Mouse (Mus musculus) gastrocnemius, postnatal 25 days (tissue): ENCODE measurements around the gene Prickle1. TPM values are rescaled to one million over a fixed set of nuclear protein-coding genes. Genes with fewer than 3 reads are reported as not detected.

Experiments used
- DNase-seq: peaks from one replicate; pipeline ENCODE4 v3.0.0; 2022
- total RNA-seq, 2 experiments: library from RNA; stranded (reverse); gene quantifications; 1 replicate in 1 of 2; 2 replicates in 1 of 2; pipeline ENCODE4 v1.2.3; 2021

Gene Prickle1
- total RNA-seq, 2 experiments from 2014 or later, result 4.1 to 4.3 TPM

DNA sequence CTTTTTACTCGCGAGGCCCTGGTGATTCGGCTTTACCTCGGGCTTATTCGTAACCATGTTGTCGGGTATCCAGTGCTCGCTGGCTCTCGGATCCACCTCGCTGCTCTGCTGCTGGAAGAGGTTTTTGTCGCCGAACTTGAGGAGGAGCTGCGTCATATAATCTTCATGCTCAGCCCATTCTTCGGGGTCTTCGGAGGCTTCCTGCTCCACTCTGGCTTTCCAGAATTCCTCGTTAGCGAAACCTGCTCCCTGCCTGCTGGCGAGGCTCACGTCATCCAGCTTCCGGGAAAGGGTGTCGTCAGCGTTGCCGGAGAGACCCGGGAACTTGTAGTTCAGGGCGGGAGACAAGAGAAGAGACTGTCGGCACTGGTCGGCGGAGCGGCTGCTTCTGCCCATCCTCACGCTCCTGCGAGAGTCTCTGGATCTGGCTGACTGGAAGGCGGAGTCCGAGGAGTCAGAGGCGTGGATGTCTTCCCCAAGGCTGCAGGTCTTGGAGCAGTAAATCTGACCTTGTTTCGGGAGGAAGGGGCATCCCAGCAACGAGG is 92.4 kb downstream of the Prickle1 start:
- no peak for DNase-seq

DNA sequence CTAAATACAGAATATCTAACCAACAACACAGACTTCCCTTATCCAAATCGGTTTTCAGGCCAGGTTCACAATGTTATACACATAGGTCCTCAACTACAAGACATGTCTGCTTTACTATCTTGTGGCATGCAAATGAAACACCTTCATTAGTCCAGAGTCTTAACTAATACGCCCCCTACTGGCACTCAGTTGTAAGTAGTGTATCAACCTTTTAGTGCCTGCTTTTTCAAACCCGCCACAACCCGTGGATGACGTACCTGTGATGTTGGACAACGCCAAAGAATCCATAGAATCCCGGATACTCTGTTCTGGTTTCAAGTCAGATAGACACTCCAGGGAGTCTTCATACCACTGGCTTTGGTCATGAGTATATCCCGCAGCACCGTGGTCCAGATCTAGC is 93.0 kb downstream of the Prickle1 start:
- DNase-seq, result no peak

DNA sequence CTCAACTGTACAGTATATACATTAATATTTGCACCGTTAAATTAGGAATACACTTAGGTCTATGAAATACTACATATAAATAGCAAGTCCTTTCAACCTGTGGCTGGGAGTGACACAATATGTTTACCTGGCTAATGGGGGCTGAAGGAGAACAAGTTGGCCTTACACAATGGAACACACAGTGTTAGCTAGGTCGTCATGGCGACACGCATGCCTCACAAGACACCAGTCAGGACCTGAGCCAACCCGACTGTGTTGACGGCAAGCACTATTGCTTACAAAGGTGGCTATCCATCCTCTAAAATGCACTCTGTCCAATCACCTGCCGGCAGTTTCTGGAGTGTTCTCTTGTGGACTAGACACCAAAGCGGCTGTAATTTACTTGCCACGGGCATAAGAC is 95.8 kb downstream of the Prickle1 start:
- DNase-seq, result no peak

DNA sequence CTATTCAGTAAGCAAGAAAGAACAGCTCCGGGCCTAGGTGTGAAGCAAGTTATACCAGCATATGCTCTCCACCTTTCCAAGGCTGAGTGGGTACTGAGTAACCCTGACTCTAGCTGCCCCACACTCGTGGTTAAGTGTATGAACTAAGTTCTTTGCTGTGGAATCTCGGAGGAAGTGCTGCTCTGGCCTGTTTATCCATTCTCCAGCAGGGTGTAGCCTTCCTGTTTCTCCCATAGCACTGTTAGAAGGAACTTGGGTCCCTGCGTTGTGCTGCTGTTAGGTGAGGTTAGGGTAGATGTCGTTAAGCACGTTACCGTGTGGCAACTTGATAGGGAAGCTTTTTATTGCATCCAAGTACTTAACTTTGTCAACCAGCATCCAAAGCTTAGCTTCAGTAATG is 101.0 kb downstream of the Prickle1 start:
- no peak for DNase-seq

DNA sequence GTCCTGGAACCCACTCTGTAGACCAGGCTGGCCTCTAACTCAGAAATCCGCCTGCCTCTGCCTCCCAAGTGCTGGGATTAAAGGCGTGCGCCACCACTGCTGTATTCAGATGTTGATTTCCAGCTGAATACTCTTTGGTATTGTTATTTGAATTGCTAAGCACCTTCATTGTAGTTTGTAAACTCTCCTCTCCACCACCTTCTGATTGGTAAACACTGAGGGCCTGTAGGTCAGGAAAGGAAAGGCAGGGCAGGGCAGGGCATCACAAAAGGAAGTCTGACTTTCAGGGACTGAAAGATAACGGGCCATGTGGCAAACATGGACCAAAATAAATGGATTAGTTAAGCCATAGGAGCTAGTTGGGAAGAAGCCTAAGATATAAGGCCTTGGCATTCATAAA is 106.1 kb downstream of the Prickle1 start:
- DNase-seq, result no peak

DNA sequence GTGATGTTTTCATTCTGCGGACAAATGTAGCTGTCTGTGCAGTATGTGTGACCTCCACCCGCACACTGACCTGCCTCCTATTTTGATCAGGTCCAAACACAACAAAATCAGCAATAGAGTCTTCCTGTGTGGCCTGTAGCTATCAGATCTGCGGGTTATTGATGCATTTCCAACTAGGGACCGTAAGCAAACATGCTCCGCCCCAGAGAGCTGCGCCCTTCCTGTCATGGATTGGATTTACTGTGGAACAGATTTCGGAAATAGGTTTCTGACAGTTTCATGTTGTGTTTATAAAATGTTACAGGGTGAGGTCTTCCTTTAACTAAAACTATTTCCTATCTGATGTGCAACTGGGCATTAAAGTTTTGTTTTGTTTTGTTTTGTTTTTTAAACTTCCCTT is 109.6 kb downstream of the Prickle1 start:
- DNase-seq, result no peak

DNA sequence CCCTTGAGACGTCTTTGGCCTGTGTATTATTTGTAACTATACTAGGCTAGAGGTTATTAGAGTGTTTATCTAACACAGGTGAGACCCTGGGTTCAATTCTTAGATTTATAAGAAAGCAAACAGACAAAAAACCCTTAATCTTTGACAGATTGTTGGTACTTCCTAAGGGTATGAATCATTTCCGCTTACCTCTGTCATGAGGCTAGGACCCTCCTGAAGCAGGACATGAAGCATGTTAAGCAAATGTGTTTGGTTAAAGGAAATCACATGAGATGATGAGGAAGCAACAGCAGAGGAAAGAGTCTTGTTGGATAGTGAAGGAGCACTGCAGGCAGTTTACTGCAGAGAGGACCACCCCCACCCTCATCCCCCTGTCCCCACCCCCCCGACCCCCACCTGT is 110.4 kb downstream of the Prickle1 start:
- DNase-seq, result no peak

DNA sequence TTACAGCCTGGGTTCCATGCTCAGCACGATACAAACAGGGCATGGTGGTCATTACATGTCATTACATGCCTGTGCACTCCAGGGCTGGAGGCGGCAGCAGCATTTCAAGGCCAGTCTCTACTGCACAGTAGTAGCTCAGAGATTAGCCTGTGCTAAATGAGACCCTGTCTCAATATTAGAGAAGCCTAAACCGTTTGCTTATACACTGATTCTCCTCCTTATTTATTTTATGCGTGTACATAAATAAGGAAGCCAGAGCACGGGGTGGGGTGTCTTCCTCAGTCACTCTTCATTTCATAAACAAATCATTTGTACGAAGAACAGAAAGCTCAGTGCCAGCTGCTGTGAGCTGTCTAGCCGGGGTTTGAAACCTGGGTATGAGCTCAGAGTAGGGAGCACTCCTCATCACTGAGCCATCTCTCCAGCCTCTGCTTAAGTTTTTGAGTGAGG is 111.4 kb downstream of the Prickle1 start:
- no peak for DNase-seq

DNA sequence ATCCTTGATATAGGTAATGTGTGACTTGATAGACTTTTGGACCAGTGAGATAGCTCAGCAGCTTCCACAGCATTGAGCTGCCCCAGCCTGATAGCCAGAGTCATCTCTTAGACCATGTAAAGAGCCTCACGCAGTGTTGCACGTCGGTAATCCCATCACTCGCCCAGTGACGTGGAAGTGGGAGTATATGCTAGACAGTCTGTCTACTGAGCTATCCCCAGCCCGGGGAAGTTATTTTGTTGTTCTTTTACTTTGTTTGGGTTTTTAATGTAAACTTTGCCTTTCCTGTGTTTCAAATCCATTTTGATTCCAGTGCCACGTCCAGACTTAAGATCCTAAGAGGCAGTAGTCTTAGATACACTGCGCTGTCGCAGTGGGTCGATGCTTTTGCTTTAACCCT is 114.6 kb downstream of the Prickle1 start:
- DNase-seq, result no peak

DNA sequence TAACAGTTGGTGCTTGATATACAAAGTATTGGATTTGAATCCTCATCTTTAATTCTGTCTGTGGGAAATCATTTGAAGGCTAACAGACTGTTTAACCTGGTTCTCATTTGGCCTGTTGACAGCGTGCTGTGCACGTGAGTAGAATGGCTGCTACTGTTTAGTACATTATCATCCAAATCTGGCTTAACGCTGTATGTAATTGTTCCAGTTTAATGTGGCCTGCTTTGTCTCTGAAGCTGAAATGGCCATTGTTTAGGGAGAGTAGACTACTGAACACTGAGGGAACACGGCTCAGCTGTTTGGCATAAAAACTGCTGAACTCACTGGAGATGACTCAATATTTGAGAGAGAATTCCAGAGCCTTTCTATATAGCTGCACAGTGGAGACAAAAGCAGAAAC is 116.2 kb downstream of the Prickle1 start:
- DNase-seq, result no peak

DNA sequence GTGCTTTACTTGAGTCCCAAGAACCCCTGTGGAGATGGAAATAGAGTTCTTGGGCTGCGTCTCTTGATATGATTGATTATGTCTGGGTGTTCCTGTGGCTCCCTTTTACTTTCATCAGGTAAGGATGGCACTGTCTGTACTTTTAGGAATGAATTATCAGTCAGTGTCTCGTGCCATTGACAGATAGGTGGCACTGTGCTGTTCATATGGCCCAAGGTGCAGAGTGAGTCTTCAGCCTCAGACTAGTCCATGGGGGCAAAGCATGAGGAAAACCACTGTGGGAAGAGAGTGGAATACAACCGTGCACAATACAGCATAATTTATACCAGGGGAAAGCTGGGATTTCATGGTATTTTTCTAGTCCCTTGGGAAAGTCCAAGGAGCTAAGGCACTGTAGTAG is 117.0 kb downstream of the Prickle1 start:
- DNase-seq, result no peak

DNA sequence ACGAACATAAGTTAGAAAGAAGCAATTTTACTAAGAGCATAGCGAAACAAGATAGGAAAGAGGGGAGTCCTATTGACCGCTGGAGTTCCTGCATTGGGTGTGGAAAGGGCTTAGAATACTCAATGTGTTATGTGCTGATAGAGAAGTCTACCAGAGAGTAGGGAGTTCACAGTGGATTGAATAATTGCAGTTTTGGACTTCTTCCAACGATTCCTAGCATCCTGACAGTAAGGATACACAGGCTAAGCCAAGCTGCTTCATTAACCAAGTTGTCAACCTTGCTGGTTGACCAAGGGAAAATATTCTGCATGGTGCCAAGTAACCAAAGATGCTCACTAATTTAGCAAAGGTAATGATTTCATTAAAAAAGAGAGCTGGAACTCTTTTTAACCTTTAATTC is 118.0 kb downstream of the Prickle1 start:
- no peak for DNase-seq

DNA sequence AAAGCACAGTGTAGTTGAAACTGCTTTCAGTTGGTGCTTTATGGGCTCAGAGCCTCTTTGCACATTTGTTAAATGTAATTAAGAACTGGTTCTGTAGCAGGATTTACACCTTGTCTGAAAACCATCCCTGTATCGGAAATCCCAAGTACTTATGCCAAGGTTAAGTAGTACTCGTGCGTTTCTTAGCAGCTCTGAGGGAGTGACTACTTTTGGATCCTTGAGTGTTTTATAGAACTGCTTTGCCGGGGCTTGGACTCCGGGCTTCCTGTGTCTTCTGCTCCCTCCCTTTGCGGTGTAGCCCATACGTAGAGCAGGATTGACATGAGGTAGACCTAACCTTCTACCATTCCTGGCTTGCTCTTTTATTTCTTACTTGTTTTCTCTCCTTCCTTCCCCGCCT is 120.0 kb downstream of the Prickle1 start:
- DNase-seq, result no peak

DNA sequence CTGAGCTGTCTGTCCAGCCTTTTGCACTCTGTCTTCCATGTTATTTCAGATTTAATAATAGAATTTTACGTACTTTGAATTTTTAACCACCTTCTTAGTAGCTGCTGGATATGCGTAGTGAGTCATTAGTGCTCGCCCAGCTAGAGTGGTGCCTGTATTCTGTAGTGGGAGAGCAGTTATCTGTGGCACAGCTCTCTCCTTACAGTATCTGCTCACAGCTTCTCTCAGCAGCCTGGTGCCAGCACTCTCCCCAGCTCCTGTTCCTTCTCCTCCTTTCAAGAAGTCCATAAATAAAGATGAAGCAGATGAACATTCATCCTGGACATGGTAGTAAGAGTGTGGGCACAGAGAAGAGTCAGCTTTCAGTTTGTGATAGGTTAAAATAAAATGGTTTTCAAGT is 121.4 kb downstream of the Prickle1 start:
- no peak for DNase-seq

DNA sequence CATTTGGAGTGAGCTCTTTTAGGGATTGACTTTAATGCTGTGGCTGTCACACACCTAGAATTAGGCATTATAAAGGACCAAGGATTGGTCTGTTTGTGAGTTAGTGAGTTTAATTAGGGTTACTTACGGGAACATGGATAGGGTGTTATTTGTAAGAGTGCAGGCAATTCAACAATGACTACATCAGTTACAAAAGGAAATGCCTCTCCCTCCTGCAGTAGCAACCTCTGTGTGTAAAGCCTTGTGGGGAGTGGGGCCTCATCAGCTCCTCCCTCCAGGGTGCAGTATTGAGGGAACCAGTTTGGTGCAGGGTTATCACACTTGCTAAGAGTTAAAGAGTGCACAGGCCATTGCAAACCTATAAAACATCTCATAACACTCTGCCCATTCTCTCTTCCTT is 123.6 kb downstream of the Prickle1 start:
- no peak for DNase-seq

DNA sequence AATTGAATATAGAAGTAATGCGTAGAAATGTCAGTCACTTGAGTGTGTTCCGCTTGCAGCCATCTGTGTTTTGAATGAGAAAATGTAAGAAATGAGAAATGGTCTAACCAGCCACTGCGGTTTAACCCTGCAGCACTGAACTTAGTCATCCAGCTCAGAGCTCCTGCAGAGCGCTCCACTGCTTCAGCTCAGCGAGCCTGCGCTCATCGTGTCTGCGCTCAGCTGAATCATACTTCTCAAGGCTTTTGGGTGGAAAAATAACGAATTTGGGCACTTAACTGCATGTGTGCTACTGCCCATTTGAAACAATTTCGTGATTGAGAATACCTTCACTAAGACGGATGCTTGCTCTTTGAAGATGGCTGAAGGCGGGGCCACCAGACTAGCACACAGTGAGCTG is 124.0 kb downstream of the Prickle1 start:
- no peak for DNase-seq

DNA sequence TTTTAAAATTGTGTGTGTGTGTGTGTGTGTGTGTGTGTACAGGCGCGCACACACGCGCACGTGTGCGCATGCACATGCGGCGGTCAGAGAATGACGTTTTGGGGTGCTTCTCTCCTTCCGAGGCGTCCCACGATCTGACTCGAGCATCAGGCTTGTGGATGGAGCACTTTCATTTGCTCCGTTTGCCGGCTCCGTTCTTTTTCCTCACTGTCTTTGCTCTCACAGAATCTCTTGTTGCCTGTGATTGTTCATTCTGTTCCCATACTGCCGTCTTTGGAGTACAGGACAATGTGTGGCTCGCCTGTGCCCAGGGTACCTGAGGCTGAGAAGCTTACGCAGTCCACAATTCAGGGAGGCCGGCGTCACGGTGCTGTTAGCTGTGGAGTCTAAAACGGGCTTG is 134.6 kb downstream of the Prickle1 start:
- DNase-seq, result no peak

DNA sequence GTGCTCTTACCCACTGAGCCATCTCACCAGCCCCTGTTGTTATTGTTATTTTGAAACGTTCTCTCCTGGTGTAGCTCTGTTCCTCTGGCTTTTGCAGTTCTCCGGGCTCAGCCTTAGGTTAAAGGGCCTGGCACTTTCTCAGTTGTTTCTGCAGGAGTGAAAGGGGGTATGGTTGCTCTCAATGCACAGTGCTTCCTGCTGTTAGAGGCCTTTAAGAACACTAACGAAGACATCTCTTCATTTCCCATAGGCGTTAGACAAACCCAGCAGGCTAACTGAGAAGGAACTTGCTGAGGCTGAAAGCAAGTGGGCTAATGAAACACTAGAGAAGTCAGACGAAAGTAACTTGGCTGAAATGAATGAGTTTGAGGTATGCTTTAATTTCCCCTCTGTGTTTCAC is 136.3 kb downstream of the Prickle1 start:
- DNase-seq, result no peak

DNA sequence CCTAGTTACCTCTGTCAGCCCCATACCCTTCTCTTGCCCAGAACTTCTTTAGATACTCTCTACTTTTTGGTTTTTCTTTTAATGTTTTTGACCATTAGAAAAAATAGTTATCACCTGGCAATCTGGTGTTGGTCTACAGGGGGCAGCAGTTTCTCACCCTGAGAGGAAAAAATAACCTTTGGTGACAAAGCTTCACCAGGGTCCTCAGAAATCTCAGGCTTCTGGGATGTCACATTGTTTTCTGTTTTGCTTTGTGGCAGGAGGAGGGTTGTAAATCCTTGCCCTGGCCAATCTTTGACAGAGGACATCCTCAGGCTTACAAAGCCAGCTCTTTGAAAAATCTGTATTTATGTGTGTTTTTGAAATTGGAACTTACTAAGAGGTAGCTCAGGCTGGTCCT is 139.7 kb downstream of the Prickle1 start:
- DNase-seq, result no peak

DNA sequence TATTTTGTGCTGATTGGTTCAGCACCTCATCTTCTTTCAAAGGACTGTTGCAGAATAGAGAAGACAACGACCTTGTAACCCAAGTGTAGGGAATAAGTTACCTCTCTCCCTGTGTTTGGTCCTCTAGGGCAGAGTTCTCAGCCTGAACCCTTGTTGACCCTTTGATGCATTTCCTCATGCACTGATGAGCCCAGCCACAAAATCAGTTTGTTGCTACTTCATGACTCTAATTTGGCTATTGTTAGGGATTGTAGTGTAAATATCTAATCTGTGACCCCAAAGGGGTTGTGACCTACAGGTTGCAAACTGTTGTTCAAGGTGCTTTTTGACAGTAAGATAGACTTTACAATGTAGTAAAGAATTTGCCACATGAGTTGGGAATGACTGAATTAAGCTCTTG is 142.4 kb downstream of the Prickle1 start:
- DNase-seq, result no peak

Other genes with a start within 250 kb of the Prickle1 start
- 100 to 1,000 TPM in 1 of 2 experiments, 10 to 100 TPM in 1; 91.9 to 104 TPM for gene Zcrb1, start 197.6 kb downstream of the Prickle1 start, total RNA-seq
- 10 to 100 TPM; 13.6 to 13.7 TPM for gene Pphln1, start 197.5 kb downstream of the Prickle1 start, total RNA-seq